Mouse (Mus musculus) embryonic facial prominence, embryonic 13.5 days (tissue): ENCODE measurements at regions not wholly inside any gene's neighbourhood (a gene's known extent, or its start where the extent isn't known, plus 50 kb on each side); places are given as distances from the start of the nearest gene placed in this dataset.

Experiments
- ATAC-seq: fragments of 200-750 bp; cut with Nextera tagmentation; 2 replicates; pipeline ENCODE4 v1.8.0; 2017; ENCODE audit warnings: low read depth; ENCODE audit not compliant: insufficient number of reproducible peaks, insufficient read depth, low FRiP score, low TSS enrichment
- H3K27ac ChIP-seq: fragments of 300-500 bp; sonication (generic); 2 replicates; pipeline ENCODE4 v1.5.1; 2015; ENCODE audit warnings: moderate library complexity, mild to moderate bottlenecking, inconsistent platforms
- H3K27me3 ChIP-seq: fragments of 300-500 bp; sonication (generic); 2 replicates; pipeline ENCODE4 v1.6.1; 2015; ENCODE audit warnings: mild to moderate bottlenecking, inconsistent platforms
- H3K36me3 ChIP-seq: fragments of 300-500 bp; sonication (generic); 2 replicates; pipeline ENCODE4 v1.6.1; 2015; ENCODE audit warnings: mild to moderate bottlenecking, inconsistent platforms
- H3K4me1 ChIP-seq: fragments of 300-500 bp; sonication (generic); 2 replicates; pipeline ENCODE4 v1.6.1; 2015; ENCODE audit warnings: inconsistent platforms
- H3K4me2 ChIP-seq: fragments of 300-500 bp; sonication (generic); 2 replicates; pipeline ENCODE4 v1.6.1; 2015; ENCODE audit warnings: moderate library complexity, mild to moderate bottlenecking, inconsistent platforms
- H3K4me3 ChIP-seq: fragments of 300-500 bp; sonication (generic); 2 replicates; pipeline ENCODE4 v1.5.1; 2015; ENCODE audit warnings: mild to moderate bottlenecking, inconsistent platforms
- H3K9ac ChIP-seq: fragments of 300-500 bp; sonication (generic); 2 replicates; pipeline ENCODE4 v1.6.1; 2015; ENCODE audit warnings: mild to moderate bottlenecking, inconsistent platforms
- H3K9me3 ChIP-seq: fragments of 300-500 bp; sonication (generic); 2 replicates; pipeline ENCODE4 v1.6.1; 2016; ENCODE audit warnings: inconsistent platforms
- whole genome bisulfite sequencing: fragments of 180-500 bp; shearing (Covaris S2); methylation state at CpG from one replicate; pipeline ENCODE4 v1.1.7; 2015; ENCODE audit warnings: mixed read lengths; 5-methylcytosine and 5-hydroxymethylcytosine counted together

DNA sequence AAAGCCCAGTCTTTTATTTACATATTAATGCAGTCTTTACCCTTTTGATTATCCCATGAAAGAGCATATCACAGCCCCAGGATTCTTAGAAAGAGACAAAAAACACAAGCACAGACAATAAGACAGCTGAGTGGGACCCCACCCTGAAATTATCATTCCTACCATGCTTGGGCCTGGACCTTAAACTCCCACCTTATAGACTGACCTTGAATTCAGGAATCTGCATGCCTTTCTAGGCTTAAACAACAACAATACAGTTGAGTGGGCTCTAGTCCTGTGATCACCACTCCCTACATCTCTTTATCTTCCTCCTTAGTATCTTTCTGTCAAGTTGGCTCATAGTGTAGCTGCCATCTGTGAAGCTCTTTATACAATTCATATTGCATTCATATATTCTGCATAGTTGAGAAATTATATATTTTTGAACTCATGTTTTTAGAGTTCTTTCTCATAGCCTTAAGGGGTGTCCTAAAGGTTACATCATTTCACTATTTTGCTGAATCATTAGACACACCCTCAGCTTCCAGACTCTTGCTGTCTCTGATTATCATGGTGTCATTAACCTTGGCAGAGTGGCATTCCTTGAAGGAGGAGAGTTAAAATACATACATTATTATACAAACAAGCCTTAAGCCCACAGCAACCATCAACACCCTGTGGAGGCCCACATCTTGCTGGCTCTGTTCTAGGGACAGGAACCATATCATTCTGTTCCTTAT, 361.7 kb upstream of the Negr1 start:
- ATAC-seq, result no peak
- H3K27me3 ChIP-seq, result no peaks in the 10 kb centered on the region
- H3K4me2 ChIP-seq, result no peak overlapping the region
- no peak overlapping the region for H3K9ac ChIP-seq
- no peaks in the 10 kb centered on the region for H3K36me3 ChIP-seq
- no peaks in the 10 kb centered on the region for H3K4me1 ChIP-seq
- no peak overlapping the region for H3K4me3 ChIP-seq
- no peaks in the 10 kb centered on the region for H3K9me3 ChIP-seq
- no peak overlapping the region for H3K27ac ChIP-seq

DNA sequence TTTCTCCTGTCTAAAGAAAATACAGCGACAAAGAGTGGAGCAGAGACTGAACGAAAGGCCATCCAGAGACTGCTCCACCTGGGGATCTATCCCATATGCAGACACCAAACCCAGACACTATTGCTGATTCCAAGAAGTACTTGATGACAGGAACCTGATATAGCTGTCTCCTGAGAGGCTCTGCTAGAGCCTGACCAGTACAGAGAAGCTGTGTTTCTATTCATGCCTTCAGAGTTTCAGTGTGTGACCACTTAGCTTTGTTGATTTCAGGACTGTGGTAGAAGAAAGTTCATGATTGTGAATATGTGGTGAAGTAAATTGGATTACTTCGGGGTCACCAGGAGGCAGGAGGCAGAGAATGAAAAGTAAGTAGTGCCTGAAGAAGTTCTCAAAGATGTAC, 356.3 kb upstream of the Negr1 start:
- Histone ChIP-seq H3K9ac (no peak overlapping the region), H3K4me3 (no peak overlapping the region), H3K9me3 (no peaks in the 10 kb centered on the region), H3K27ac (no peak overlapping the region), H3K36me3 (no peaks in the 10 kb centered on the region), H3K4me1 (no peaks in the 10 kb centered on the region), H3K27me3 (no peaks in the 10 kb centered on the region), H3K4me2 (no peak overlapping the region)
- WGBS, result 86% methylated on average over 3 of the region's 3 CpGs
- no peak for ATAC-seq

DNA sequence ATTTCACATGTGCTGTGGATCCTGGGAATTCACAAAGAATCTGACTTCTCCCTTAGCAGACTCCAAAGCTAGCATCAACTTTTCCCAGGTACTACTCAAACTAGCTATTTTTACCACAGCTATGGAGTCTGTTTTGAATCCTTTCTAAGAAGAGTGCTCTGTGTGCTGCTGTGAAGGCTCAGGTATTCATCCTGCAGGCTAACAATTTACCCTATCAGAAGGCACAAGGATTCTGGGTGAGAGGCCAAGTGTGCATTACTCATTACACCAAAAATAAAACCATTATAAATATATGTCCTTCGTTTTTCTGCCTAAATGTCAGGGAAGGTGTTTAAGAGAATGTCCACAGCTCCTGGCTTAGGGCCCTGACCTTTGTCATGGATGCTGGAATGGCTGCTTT, 353.2 kb upstream of the Negr1 start:
- no peaks in the 10 kb centered on the region for H3K4me1 ChIP-seq
- no peak overlapping the region for H3K4me2 ChIP-seq
- WGBS, result 53% methylated on average over 1 of the region's 1 CpGs
- H3K9me3 ChIP-seq, result no peaks in the 10 kb centered on the region
- no peak for ATAC-seq
- H3K27me3 ChIP-seq, result no peaks in the 10 kb centered on the region
- H3K36me3 ChIP-seq, result no peaks in the 10 kb centered on the region
- H3K9ac ChIP-seq, result no peak overlapping the region
- H3K4me3 ChIP-seq, result no peak overlapping the region
- no peak overlapping the region for H3K27ac ChIP-seq

DNA sequence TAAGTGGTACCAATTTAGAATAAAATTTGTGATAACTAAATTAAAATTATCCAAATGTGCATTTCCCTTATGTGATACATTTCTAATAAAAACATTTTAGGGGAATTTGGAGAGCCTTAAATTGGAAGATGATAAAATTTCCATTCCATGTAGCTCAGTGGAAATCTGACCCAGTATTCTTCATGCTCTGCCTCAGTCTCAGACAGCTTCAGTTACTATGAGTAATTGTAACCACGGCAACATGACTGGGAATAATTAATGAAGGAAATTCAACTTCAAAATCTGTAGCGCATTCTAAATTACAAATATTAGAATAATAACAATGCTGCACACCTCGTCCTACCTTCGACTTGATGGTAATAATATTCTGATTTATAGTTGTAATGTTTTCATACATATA, 350.8 kb upstream of the Negr1 start:
- Histone ChIP-seq H3K4me1 (no peaks in the 10 kb centered on the region), H3K27me3 (no peaks in the 10 kb centered on the region), H3K27ac (no peak overlapping the region), H3K9me3 (no peaks in the 10 kb centered on the region), H3K4me3 (no peak overlapping the region), H3K4me2 (no peak overlapping the region), H3K36me3 (no peaks in the 10 kb centered on the region), H3K9ac (no peak overlapping the region)
- no peak for ATAC-seq
- 41% methylated on average over 4 of the region's 4 CpGs for WGBS

DNA sequence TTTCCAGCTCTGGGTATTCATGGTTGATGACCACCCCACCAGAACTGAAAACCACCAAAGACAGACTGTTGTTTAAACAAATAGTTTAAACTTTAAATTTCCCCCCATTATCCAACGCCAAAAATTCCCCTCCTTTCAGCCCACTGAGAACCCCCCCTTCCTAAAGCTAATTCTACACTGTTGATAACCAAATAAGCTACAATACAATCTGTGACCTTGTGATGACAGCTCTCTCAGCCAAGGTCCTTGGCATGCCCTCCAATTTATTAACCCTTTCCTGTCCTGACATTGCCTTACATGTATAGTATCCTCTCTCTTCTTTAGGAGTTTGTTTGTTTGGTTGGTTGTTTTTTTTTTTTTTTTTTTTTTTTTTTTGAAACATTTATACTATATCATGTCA, 346.8 kb upstream of the Negr1 start:
- Histone ChIP-seq H3K36me3 (no peaks in the 10 kb centered on the region), H3K4me3 (no peak overlapping the region), H3K4me1 (no peaks in the 10 kb centered on the region), H3K9ac (no peak overlapping the region), H3K27me3 (no peaks in the 10 kb centered on the region), H3K9me3 (no peaks in the 10 kb centered on the region), H3K27ac (no peak overlapping the region), H3K4me2 (no peak overlapping the region)
- WGBS, result 58% methylated on average over 1 of the region's 1 CpGs
- ATAC-seq, result no peak

DNA sequence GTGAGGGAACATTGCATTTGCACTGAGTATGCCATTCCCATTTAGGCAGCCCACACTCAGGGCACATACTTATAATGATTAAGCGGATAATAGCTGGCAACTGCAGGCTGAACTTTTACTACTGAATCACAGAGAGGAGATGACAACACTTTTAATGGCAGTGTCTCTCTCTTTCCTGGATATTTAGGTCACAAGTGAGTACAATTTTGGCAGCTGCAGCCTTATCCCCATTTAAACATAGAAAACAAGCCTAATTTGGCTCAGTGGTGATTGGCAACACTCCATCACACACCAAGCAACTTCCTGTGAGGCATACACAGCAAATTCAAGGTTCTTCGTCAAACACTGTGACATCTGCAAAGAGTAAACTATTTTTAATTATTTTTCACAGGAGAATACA, 329.5 kb upstream of the Negr1 start:
- Histone ChIP-seq H3K4me2 (no peak overlapping the region), H3K4me3 (no peak overlapping the region), H3K36me3 (no peaks in the 10 kb centered on the region), H3K27ac (no peak overlapping the region), H3K9ac (no peak overlapping the region), H3K4me1 (no peaks in the 10 kb centered on the region), H3K9me3 (no peaks in the 10 kb centered on the region), H3K27me3 (no peaks in the 10 kb centered on the region)
- 89% methylated on average over 2 of the region's 2 CpGs for WGBS
- ATAC-seq, result no peak

DNA sequence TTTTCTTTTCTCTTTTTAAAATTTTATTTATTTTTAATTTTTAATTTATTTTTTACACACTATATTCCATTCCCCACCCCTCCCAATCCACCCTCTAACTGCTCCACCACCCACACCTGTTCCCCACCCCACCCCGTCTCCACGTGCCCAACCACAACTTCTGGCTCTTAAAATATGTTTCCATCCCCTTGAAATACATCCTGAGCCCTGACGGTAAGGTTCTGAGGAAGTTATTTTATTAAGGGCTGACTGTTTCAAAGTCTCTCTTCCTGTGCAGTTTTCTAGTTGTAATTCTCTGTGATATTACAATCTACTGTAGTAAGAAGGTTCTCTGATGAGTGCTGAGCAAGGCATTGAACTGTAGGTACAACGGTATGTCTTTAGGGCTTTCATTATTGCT, 325.6 kb upstream of the Negr1 start:
- Histone ChIP-seq H3K9me3 (no peaks in the 10 kb centered on the region), H3K36me3 (no peaks in the 10 kb centered on the region), H3K4me2 (no peak overlapping the region), H3K27ac (no peak overlapping the region), H3K27me3 (no peaks in the 10 kb centered on the region), H3K4me1 (no peaks in the 10 kb centered on the region), H3K9ac (no peak overlapping the region), H3K4me3 (no peak overlapping the region)
- ATAC-seq, result no peak
- 84% methylated on average over 4 of the region's 4 CpGs for WGBS

DNA sequence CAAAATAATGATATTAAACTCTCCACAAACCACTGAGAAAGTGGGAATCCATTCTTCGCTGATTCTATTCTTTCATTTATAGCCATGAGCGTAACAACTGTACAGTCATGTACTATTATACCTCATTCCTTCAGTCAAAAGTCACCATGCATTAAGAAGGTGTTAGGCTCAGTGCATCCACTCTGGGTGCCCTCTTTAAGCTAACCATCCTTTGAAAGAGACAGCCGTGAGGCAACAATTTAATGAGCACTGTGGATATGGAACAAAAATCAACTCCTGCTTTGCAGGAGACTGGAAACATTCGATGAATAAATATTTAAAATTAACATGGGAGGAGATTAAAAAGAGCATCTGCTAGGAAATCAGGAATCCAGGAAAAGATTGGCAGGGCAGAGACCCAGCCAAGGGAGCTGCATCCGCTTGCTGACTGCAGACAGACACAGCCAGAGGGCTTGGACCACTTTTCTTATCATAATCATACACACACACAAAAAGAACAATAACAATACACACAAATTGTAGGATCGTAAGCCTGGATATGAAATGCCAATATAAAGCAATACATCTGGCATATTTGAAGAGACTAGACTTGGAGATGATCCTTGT, 309.2 kb upstream of the Negr1 start:
- H3K4me3 ChIP-seq, result no peak overlapping the region
- no peaks in the 10 kb centered on the region for H3K27me3 ChIP-seq
- WGBS, result 75% methylated on average over 6 of the region's 6 CpGs
- no peak overlapping the region for H3K9ac ChIP-seq
- ATAC-seq, result no peak
- H3K27ac ChIP-seq, result 0 out of 2 replicates have a peak overlapping the region, but pooled peaks have one; percentile 39
- H3K9me3 ChIP-seq, result no peaks in the 10 kb centered on the region
- H3K4me1 ChIP-seq, result peaks cover 14% of the 10 kb centered on the region
- H3K4me2 ChIP-seq, result no peak overlapping the region
- no peaks in the 10 kb centered on the region for H3K36me3 ChIP-seq

DNA sequence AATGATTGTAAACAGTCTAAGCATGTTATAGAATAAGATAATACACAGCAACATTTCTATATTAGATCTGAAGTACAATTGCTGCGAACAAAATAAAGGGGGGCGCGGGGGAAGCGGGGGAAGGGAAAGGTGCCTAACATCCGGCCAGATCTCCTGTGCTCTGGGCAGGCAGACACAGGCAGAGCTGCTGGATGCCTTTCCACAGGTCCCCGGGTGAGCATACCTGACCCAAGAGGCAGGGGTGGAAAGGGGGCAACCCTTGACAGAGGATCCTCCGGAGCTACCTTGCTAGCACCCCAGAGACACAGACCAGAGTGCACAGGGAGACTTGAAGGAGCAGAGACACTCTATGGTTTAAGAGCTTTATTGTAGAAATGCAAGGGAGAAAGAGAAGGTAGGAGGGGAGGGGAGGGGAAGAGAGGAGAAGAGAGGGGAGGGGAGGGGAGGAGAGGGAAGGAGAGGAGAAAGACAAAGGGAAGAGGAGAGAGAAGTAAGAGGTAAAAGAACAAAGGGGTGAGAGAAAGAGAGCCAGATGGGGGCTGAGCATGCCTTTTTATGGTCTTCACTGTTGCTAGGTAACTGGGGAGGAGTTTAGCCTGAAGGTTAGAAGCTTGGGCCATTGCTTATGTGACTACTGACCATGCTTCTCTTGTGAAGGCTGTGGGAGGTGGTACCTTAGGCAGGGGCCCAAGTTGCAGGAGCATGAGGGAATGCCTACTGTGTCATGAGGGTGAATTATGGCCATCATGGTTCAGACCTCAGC, 308.2 kb upstream of the Negr1 start:
- H3K4me1 ChIP-seq, result peaks cover 14% of the 10 kb centered on the region
- no peak overlapping the region for H3K9ac ChIP-seq
- H3K36me3 ChIP-seq, result no peaks in the 10 kb centered on the region
- 73% methylated on average over 7 of the region's 7 CpGs for WGBS
- no peak overlapping the region for H3K27ac ChIP-seq
- no peak for ATAC-seq
- H3K4me2 ChIP-seq, result no peak overlapping the region
- H3K9me3 ChIP-seq, result no peaks in the 10 kb centered on the region
- no peaks in the 10 kb centered on the region for H3K27me3 ChIP-seq
- no peak overlapping the region for H3K4me3 ChIP-seq

DNA sequence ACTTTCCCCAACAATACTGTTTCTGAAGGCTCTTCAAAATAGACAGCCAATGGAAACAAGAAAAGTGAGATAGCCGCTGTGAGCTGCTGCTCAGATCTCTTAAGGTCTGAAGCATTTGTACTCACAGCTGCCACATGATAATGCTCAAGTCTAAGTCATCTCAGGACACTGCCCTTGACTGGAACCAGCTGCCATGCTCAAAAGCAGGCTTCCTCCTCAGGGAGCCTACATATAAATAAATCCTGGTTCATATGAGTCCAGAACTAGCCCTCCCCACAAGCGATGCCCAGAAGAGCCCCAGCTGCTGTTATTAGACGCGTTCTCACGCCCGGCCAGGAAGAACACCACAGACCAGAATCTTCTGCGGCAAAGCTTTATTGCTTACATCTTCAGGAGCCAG, 304.9 kb upstream of the Negr1 start:
- Histone ChIP-seq H3K9me3 (no peaks in the 10 kb centered on the region), H3K4me1 (peaks cover 9% of the 10 kb centered on the region), H3K4me2 (no peak overlapping the region), H3K36me3 (no peaks in the 10 kb centered on the region), H3K27me3 (no peaks in the 10 kb centered on the region), H3K27ac (no peak overlapping the region), H3K9ac (no peak overlapping the region), H3K4me3 (no peak overlapping the region)
- 90% methylated on average over 7 of the region's 7 CpGs for WGBS
- ATAC-seq, result no peak

DNA sequence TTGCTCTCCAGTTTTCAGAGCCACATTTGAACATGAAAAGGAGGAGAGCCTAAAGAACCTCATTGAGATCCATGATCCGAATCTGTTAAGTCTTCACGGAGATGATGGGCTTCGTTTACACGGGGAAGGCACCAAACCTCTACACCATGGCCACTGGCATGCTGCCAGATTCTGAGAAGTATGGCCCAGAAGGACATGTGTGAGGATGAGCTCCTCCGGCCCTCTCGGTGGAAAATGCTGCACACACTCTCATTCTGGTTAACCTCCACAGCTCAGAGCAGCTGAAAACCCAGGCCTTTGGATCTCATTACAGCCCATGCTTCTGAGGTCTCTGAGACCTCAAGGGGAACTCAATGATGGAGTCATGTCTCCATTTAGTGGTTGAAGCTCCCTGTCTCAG, 296.9 kb upstream of the Negr1 start:
- Histone ChIP-seq H3K9ac (no peak overlapping the region), H3K4me3 (no peak overlapping the region), H3K4me2 (no peak overlapping the region), H3K9me3 (no peaks in the 10 kb centered on the region), H3K4me1 (no peaks in the 10 kb centered on the region), H3K27me3 (no peaks in the 10 kb centered on the region), H3K27ac (no peak overlapping the region), H3K36me3 (no peaks in the 10 kb centered on the region)
- no peak for ATAC-seq
- WGBS, result 92% methylated on average over 6 of the region's 6 CpGs

DNA sequence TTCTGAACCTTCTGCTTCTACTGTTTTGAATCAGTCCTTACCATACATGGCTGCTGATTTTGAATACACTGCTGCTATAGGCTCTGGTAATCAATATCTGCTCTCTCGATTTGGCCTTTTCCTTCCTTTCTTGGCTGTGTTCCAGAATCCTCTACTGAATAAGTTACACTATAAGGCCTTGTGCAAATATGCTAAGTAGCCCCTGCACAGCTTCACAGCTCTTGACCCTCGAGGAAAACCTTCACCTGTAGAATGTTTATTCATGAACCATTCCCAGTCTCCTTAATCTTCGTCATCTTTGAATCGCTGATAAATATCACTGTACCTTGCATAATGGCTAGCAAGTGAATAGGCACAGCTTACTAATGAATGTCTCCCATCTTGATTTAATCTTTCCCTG, 293.9 kb upstream of the Negr1 start:
- H3K27ac ChIP-seq, result no peak overlapping the region
- H3K4me1 ChIP-seq, result no peaks in the 10 kb centered on the region
- H3K9ac ChIP-seq, result no peak overlapping the region
- H3K9me3 ChIP-seq, result no peaks in the 10 kb centered on the region
- no peaks in the 10 kb centered on the region for H3K27me3 ChIP-seq
- 68% methylated on average over 4 of the region's 4 CpGs for WGBS
- no peak for ATAC-seq
- H3K4me2 ChIP-seq, result no peak overlapping the region
- H3K36me3 ChIP-seq, result no peaks in the 10 kb centered on the region
- H3K4me3 ChIP-seq, result no peak overlapping the region
